Mouse (Mus musculus): ENCODE measurements around the gene Tmprss12. TPM values are rescaled to one million over a fixed set of nuclear protein-coding genes. Genes with fewer than 3 reads are reported as not detected.
"Not testable (repeated sequence)": the region's sequence is repeated elsewhere in the genome, so short reads cannot be mapped to it uniquely, and the experiment has no call there.

The Tmprss12 gene
- polyA plus RNA-seq, 1 experiment = not detected

DNA sequence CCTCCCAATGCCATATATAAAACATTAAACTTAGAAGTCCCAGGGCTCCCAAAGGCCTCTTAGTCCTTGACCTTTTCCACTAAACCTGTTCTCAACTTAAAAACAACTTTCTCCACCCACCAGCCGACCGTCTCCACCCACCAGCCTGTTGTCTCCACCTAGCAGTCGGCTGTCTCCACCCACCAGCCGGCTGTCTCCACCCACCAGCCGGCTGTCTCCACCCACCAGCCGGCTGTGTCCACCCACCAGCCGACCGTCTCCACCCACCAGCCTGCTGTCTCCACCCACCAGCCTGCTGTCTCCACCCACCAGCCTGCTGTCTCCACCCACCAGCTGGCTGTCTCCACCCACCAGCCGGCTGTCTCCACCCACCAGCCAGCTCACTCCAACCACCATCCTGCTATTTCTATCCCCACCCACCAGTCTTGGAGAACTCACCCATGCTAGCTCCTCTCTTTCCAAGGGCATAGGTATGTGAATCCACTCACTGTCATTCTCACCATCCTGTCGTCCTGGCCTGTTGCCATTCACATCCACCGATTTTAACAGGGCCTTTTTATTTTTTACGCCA, 43.5 kb downstream of the Tmprss12 start:
- Histone ChIP-seq H3K4me1 (ENCODE audit: control insufficient read depth, insufficient read depth, low read length) (peaks cover 14% of the 10 kb centered on the region), H3K4me3 (ENCODE audit: insufficient read depth, low read length) (no peak overlapping the region), H3K27ac (ENCODE audit: insufficient read depth, low read depth, low read length) (no peak overlapping the region)
- TF ChIP-seq POLR2A (IDR thresholded peaks at IDR 0.05; ENCODE audit: borderline replicate concordance, low read depth, low read length) (no peak), CTCF (IDR thresholded peaks at IDR 0.05; ENCODE audit: low read depth, low read length) (no peak)

GRCm38 (mm10) chr15:100325235-100325634, 44.6 kb downstream of the Tmprss12 start:
- Histone ChIP-seq H3K4me3 (ENCODE audit: insufficient read depth, low read length) (no peak overlapping the region), H3K4me1 (ENCODE audit: control insufficient read depth, insufficient read depth, low read length) (peaks cover 10% of the 10 kb centered on the region), H3K27ac (ENCODE audit: insufficient read depth, low read depth, low read length) (no peak overlapping the region)
- no peak for TF ChIP-seq POLR2A (IDR thresholded peaks at IDR 0.05; ENCODE audit: borderline replicate concordance, low read depth, low read length)
- no peak for TF ChIP-seq CTCF (IDR thresholded peaks at IDR 0.05; ENCODE audit: low read depth, low read length)

GRCm38 (mm10) chr15:100328089-100328488, 47.5 kb downstream of the Tmprss12 start:
- H3K4me1 ChIP-seq (ENCODE audit: control insufficient read depth, insufficient read depth, low read length); H3K27ac ChIP-seq (ENCODE audit: insufficient read depth, low read depth, low read length); H3K4me3 ChIP-seq (ENCODE audit: insufficient read depth, low read length): not testable (repeated sequence)

DNA sequence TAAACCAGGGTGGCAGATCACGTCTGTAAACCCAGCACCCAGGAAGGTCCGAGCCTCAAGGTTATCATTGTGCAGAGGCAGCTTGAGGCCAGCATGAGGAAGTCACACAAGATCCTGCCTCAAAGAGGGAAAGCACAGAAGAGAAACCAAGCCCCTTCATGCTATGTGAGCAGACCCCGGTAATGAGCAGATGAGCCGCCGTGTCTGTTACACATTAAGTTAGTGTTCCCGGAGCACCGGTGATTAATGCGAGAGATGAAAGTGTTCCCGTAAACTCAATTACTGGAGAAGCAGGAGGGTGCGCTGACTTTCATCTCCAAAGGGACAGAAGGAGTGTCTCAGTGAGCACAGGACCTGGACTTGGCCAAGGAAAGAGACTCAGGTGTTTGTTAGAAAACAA, 48.7 kb downstream of the Tmprss12 start:
- H3K4me3 ChIP-seq (ENCODE audit: insufficient read depth, low read length); H3K4me1 ChIP-seq (ENCODE audit: control insufficient read depth, insufficient read depth, low read length); H3K27ac ChIP-seq (ENCODE audit: insufficient read depth, low read depth, low read length): not testable (repeated sequence)

DNA sequence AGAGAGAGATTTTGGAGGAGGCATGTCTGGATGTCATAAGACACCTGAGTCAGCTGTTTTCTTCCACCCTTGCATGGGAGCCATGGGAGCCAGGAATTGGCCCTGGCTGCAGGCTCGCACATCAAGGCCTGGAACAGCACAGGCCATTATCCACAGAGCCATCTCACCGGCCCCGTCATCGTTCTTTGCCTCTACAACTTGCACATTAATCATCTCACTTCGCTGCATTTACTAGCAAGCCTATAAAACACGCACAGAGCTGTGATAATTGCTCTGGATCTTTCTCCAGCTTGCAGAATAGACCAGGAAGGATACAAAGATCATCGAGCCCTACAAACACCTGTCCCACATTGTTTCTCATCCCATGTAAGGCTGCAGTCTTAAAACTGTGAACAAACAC, 50.1 kb downstream of the Tmprss12 start:
- no peak for TF ChIP-seq CTCF (IDR thresholded peaks at IDR 0.05; ENCODE audit: low read depth, low read length)
- no peak for TF ChIP-seq POLR2A (IDR thresholded peaks at IDR 0.05; ENCODE audit: borderline replicate concordance, low read depth, low read length)
- Histone ChIP-seq H3K4me3 (ENCODE audit: insufficient read depth, low read length) (no peak overlapping the region), H3K27ac (ENCODE audit: insufficient read depth, low read depth, low read length) (no peak overlapping the region), H3K4me1 (ENCODE audit: control insufficient read depth, insufficient read depth, low read length) (peaks cover 3% of the 10 kb centered on the region)

DNA sequence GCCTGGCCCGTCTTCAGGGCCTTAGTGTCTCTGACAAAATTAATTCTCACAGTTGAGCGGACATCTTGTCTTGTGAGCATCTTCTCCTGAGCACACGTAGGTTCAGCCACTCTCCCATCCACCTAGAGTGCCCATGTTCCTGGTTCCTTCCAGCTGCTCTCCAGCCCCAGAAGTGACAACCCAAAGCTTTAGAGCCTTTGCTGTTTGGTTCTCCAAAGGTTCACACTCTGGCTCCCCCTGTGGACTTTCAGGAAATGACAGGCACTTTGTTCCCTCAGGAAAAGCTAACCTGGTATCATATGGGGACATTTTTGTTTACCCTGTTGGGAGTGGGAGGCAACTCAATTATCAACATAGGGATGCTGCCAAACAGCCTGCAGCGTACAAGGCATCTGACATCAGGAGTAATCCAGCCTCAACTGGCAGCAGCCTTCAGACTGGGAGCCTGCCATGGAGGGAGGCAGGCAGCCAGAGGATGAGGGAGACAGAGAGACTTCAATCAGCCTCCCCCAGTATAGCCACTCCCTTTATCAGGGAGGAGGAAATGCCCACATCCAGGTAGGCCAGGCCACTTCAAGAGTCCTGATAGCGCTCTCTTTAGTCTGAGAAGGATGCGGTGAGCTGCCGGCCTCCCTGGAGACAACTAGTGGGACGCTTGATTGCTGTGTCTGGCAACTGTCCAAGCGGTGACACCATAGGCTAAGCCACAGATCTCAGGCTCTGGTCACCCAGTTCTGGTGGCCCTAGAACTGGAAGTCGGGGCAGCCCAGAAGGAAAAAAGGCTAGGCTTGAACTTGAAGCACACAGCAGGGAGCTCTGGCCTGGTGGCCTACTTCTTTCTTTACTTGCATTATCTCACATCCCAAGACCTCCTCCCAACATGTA, 51.7 kb downstream of the Tmprss12 start:
- not testable (repeated sequence) for H3K4me1 ChIP-seq (ENCODE audit: control insufficient read depth, insufficient read depth, low read length); H3K4me3 ChIP-seq (ENCODE audit: insufficient read depth, low read length); H3K27ac ChIP-seq (ENCODE audit: insufficient read depth, low read depth, low read length)

DNA sequence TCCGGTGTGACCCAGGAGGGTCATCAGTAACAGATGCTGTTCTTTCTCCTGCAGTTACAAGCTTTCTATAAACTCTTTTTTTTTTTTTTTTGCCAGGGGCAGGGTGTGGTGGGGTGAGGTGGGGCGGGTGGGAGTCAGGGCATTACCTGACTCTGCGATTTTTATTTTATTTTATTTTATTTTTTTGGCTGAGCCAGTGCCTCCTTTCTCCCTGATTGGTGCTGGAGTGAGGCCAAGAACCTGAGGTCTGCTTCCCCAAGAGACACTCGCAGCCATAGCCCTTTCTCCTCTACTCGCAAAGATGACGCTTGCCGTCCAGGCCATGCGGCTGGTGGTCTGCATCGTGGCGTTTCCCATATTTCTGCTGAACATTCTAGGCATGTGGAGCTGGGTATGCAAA, 54.0 kb downstream of the Tmprss12 start, which contains the start of gene Mettl7a3:
TSS of gene Mettl7a3 (plus strand) at position 301 of the 400 bp plus-strand sequence.
- Histone ChIP-seq H3K4me1 (ENCODE audit: control insufficient read depth, insufficient read depth, low read length) (peaks cover 3% of the 10 kb centered on the region), H3K27ac (ENCODE audit: insufficient read depth, low read depth, low read length) (no peak within 1 kb of the TSS), H3K4me3 (ENCODE audit: insufficient read depth, low read length) (no peak within 1 kb of the TSS)
- no peak for TF ChIP-seq CTCF (IDR thresholded peaks at IDR 0.05; ENCODE audit: low read depth, low read length)
- no peak for TF ChIP-seq POLR2A (IDR thresholded peaks at IDR 0.05; ENCODE audit: borderline replicate concordance, low read depth, low read length)

GRCm38 (mm10) chr15:100337328-100337727, 56.7 kb downstream of the Tmprss12 start:
- H3K4me3 ChIP-seq (ENCODE audit: insufficient read depth, low read length); H3K4me1 ChIP-seq (ENCODE audit: control insufficient read depth, insufficient read depth, low read length); H3K27ac ChIP-seq (ENCODE audit: insufficient read depth, low read depth, low read length): not testable (repeated sequence)

DNA sequence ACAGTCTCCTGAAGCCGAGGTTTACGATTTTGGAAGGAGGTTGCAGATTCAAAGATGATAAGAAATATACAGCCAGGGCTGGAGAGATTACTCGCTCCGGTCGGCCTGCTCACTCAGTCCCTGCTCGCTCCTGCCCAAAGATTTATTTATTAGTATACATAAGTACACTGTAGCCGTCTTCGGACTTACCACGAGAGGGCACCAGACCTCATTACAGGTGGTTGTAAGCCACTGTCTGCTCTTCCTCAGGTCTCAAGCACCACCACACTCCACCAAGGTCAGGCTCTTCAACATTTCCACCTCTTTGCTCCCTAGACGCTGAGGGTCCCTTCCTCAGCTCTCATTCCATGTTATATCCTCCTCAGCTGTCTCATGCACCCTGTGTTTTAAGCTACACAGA, 57.2 kb downstream of the Tmprss12 start:
- H3K4me3 ChIP-seq (ENCODE audit: insufficient read depth, low read length); H3K4me1 ChIP-seq (ENCODE audit: control insufficient read depth, insufficient read depth, low read length); H3K27ac ChIP-seq (ENCODE audit: insufficient read depth, low read depth, low read length): not testable (repeated sequence)

DNA sequence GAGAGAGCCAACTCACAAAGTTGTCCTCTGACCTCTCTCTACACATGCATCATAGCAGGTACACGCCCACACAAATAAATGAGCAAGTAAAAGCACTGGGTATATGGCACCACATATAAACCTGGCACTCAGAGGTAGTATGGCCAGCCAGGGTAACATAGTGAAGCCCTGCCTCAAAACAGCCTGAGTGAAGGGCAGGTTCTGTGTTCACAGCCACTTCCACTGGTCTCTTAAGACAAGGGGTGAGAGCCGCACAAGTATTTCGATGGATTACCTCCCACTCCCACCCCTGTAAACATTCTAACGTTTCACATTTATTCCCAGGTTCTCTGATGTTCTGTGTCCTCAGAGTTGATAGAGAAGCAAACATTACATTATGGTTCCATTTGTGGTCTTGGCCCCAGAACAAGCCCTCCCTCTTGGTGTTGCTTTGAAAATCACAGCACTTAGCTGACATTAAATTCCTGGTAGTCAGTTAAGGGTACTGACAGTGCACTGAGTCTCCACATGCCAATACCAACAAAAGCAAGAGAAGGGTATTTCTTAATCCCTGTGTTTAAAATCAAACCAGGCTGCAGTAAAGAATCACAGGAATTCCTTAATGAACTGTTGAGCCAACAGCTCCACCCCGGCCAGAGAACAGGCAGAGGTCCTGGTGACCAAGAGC, 60.8 kb downstream of the Tmprss12 start:
- H3K4me3 ChIP-seq (ENCODE audit: insufficient read depth, low read length); H3K27ac ChIP-seq (ENCODE audit: insufficient read depth, low read depth, low read length); H3K4me1 ChIP-seq (ENCODE audit: control insufficient read depth, insufficient read depth, low read length): not testable (repeated sequence)

Other genes with a start within 250 kb of the Tmprss12 start
- gene Dip2b, start 242.2 kb upstream of the Tmprss12 start, polyA plus RNA-seq (2012; ENCODE audit: insufficient read depth, insufficient read length, missing spikeins) = 26.2 and 33.0 TPM in 2 replicates
- gene Atf1, start 53.0 kb upstream of the Tmprss12 start, polyA plus RNA-seq (2012; ENCODE audit: insufficient read depth, insufficient read length, missing spikeins) = 51.1 and 54.6 TPM in 2 replicates
- gene Mettl7a1, start 23.3 kb downstream of the Tmprss12 start, polyA plus RNA-seq (2012; ENCODE audit: insufficient read depth, insufficient read length, missing spikeins) = 43.3 and 46.4 TPM in 2 replicates
- gene Mettl7a3, start 54.1 kb downstream of the Tmprss12 start, polyA plus RNA-seq (2012; ENCODE audit: insufficient read depth, insufficient read length, missing spikeins) = not detected in 2 replicates
- not detected in 2 replicates for gene Methig1, start 72.3 kb downstream of the Tmprss12 start, polyA plus RNA-seq (2012; ENCODE audit: insufficient read depth, insufficient read length, missing spikeins)
- gene Mettl7a2, start 72.4 kb downstream of the Tmprss12 start, polyA plus RNA-seq (2012; ENCODE audit: insufficient read depth, insufficient read length, missing spikeins) = not detected in 2 replicates
- not detected in 2 replicates for gene Higd1c, start 83.7 kb downstream of the Tmprss12 start, polyA plus RNA-seq (2012; ENCODE audit: insufficient read depth, insufficient read length, missing spikeins)
- not detected in 2 replicates for gene Gm5475, start 141.3 kb downstream of the Tmprss12 start, polyA plus RNA-seq (2012; ENCODE audit: insufficient read depth, insufficient read length, missing spikeins)
- 64.3 and 68.0 TPM in 2 replicates for gene Slc11a2, start 144.2 kb downstream of the Tmprss12 start, polyA plus RNA-seq (2012; ENCODE audit: insufficient read depth, insufficient read length, missing spikeins)
- gene Letmd1, start 188.2 kb downstream of the Tmprss12 start, polyA plus RNA-seq (2012; ENCODE audit: insufficient read depth, insufficient read length, missing spikeins) = 41.7 and 45.7 TPM in 2 replicates
- 2.2 and 2.8 TPM in 2 replicates for gene Csrnp2, start 214.7 kb downstream of the Tmprss12 start, polyA plus RNA-seq (2012; ENCODE audit: insufficient read depth, insufficient read length, missing spikeins)

All from bone marrow macrophage, adult 2 months (primary cell).